Mouse (Mus musculus): ENCODE measurements around the gene Ccl25. TPM values are rescaled to one million over a fixed set of nuclear protein-coding genes. Genes with fewer than 3 reads are reported as not detected.
"Not testable (repeated sequence)": the region's sequence is repeated elsewhere in the genome, so short reads cannot be mapped to it uniquely, and the experiment has no call there.

Gene Ccl25
- polyA plus RNA-seq, 1 experiment from 2014 or later, result 16.8 TPM

DNA sequence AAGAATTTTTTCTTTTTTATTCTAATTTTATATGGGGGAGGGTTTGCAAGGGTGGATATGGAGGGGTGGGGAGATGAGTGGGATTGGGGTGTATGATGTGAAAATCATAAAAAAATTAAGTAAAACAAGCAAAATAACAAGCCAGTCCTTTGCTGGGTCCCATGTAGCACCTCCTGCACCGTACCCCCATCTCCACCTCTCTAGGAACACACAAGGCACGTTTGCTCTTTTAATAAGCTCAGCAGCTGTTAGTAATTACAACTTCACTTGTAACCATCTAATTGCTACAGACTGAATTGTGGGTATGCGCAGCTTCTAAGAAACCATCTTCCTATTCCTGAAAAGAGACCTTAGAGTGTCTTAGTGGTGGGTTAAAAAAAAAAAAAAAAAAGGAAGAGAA lies 15.2 kb downstream of the Ccl25 start:
- H3K27me3 ChIP-seq, result no peaks in the 10 kb centered on the region
- ATAC-seq (ENCODE audit: insufficient number of reproducible peaks, low FRiP score, low TSS enrichment, low read depth), result no peak
- 35% methylated on average over 3 of the region's 3 CpGs for WGBS
- no peaks in the 10 kb centered on the region for H3K4me1 ChIP-seq
- H3K9me3 ChIP-seq (replicated peaks), result no peaks in the 10 kb centered on the region
- peaks cover 41% of the 10 kb centered on the region for H3K36me3 ChIP-seq
- H3K4me3 ChIP-seq (replicated peaks), result no peak overlapping the region
- H3K4me2 ChIP-seq (replicated peaks), result no peak overlapping the region
- no peak overlapping the region for H3K9ac ChIP-seq
- H3K27ac ChIP-seq (replicated peaks), result no peak overlapping the region

DNA sequence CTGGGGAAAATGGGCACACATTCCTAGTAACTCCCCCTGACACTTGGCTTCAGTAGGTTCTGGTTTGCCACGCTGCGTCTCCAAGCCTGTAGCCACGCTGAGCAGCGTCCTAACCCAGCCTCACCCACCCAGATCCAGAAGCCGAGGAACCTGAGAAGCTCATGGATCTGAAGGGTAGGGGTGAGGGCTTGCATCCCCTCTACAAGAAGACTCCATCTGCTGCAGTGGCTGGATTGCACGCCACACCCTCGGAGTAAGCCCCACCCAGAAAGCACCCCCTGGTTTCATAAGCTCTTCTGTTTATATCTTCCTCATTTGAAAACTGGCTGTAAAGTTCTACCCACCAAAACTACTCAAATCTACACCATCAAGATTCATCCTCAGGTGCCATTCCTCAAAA lies 22.7 kb downstream of the Ccl25 start:
- Histone ChIP-seq H3K4me2 (replicated peaks) (peak overlapping the region; percentile 21; the same call in 1 of the 2 replicates), H3K9ac (no peak overlapping the region), H3K9me3 (replicated peaks) (no peaks in the 10 kb centered on the region), H3K4me3 (replicated peaks) (no peak overlapping the region), H3K4me1 (peaks cover 4% of the 10 kb centered on the region; the same call in 1 of the 2 replicates), H3K27me3 (no peaks in the 10 kb centered on the region), H3K36me3 (no peaks in the 10 kb centered on the region), H3K27ac (replicated peaks) (no peak overlapping the region)
- ATAC-seq (ENCODE audit: insufficient number of reproducible peaks, low FRiP score, low TSS enrichment, low read depth), result no peak
- 46% methylated on average over 7 of the region's 7 CpGs for WGBS

DNA sequence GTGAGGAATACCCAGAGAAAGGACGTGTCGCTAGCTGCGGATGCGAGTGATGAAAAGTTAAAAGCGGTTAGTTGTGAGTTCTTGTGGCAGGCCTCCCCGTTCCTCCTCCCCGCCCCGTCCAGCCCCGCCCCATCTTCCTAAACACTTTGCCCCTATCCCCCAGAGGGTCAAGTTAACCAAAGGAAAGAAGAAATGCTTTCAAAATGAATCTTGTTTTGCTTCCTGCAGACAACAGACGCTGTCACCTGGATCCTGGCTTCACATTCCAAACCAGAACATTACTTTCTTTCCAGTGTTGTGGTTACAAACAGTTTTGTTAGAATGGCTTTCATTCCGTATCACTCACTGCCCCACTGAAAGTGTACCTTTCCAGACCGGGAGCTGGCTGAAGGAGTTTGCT lies 23.3 kb downstream of the Ccl25 start:
- Histone ChIP-seq H3K4me1 (peaks cover 4% of the 10 kb centered on the region; the same call in 1 of the 2 replicates), H3K9ac (no peak overlapping the region), H3K9me3 (replicated peaks) (no peaks in the 10 kb centered on the region), H3K36me3 (no peaks in the 10 kb centered on the region), H3K27me3 (no peaks in the 10 kb centered on the region), H3K4me2 (replicated peaks) (peak overlapping the region; percentile 21; the same call in 1 of the 2 replicates), H3K27ac (replicated peaks) (no peak overlapping the region), H3K4me3 (replicated peaks) (no peak overlapping the region)
- no peak for ATAC-seq (ENCODE audit: insufficient number of reproducible peaks, low FRiP score, low TSS enrichment, low read depth)
- WGBS, result 29% methylated on average over 12 of the region's 12 CpGs

DNA sequence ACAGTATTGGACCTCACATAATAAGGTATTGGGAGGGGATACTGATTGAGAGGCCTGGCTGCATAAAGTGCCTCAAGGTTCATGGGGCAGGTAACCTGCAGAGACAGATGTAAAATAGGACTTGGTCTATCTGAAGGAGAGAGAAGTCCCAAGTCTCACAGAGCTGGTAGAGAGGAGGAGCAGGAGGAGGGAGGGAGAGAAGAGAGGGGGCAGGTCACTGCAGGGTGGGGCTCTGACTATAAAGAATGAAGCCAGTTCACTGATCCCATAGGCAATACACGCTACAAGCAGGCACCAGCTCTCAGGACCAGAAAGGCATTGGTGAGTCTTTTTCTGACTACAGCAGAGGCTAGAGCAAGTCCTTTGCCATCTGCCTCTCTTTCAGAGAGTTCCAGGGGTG lies 24.3 kb downstream of the Ccl25 start:
- H3K36me3 ChIP-seq, result no peaks in the 10 kb centered on the region
- WGBS, result 45% methylated on average over 1 of the region's 1 CpGs
- H3K9me3 ChIP-seq (replicated peaks), result no peaks in the 10 kb centered on the region
- no peak overlapping the region for H3K27ac ChIP-seq (replicated peaks)
- ATAC-seq (ENCODE audit: insufficient number of reproducible peaks, low FRiP score, low TSS enrichment, low read depth), result no peak
- H3K4me3 ChIP-seq (replicated peaks), result no peak overlapping the region
- H3K9ac ChIP-seq, result no peak overlapping the region
- peaks cover 4% of the 10 kb centered on the region; the same call in 1 of the 2 replicates for H3K4me1 ChIP-seq
- H3K27me3 ChIP-seq, result no peaks in the 10 kb centered on the region
- H3K4me2 ChIP-seq (replicated peaks), result no peak overlapping the region

DNA sequence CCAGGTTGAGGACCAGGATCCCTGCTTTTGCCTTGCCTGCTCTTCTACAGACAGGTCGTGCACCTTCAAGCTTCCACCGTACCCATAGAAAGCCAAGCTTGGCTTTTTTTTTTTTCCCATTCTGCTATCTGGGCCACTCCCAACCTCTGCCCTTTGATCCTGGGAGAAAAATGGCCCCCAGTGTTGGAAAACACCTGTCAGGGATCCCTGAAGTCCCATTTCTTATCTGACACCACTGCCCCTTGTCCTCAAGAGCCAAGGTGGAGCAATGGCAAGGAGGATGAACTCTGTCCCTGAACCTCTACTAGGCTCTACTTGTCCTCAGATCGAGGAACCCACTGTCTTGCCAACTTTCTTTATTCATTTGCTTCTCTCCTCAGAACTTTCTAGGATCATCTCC lies 25.6 kb downstream of the Ccl25 start:
- Histone ChIP-seq H3K4me2 (replicated peaks) (no peak overlapping the region), H3K27me3 (no peaks in the 10 kb centered on the region), H3K9me3 (replicated peaks) (no peaks in the 10 kb centered on the region), H3K27ac (replicated peaks) (no peak overlapping the region), H3K9ac (no peak overlapping the region), H3K36me3 (no peaks in the 10 kb centered on the region), H3K4me3 (replicated peaks) (no peak overlapping the region), H3K4me1 (peaks cover 4% of the 10 kb centered on the region; the same call in 1 of the 2 replicates)
- no peak for ATAC-seq (ENCODE audit: insufficient number of reproducible peaks, low FRiP score, low TSS enrichment, low read depth)
- WGBS, result 85% methylated on average over 3 of the region's 3 CpGs

DNA sequence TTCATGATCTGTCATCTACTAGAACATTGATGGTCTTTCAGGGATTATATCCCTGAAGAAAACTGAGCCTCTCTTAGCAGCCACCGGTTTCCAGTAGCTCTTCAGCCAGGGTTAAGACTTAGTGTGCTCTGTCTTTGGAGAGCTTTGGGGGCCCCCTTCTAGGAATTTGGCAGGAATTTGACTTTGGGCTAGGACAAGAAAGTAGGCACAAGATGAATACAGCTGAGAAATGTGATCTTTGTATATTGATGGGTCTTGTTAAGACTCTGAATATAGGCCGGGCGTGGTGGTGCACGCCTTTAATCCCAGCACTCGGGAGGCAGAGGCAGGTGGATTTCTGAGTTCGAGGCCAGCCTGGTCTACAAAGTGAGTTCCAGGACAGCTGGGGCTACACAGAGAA lies 27.6 kb downstream of the Ccl25 start:
- not testable (repeated sequence) for ATAC-seq (ENCODE audit: insufficient number of reproducible peaks, low FRiP score, low TSS enrichment, low read depth); H3K27ac ChIP-seq (replicated peaks); H3K4me1 ChIP-seq; H3K4me3 ChIP-seq (replicated peaks); H3K36me3 ChIP-seq; H3K27me3 ChIP-seq; H3K9ac ChIP-seq; H3K4me2 ChIP-seq (replicated peaks); H3K9me3 ChIP-seq (replicated peaks)
- 89% methylated on average over 6 of the region's 6 CpGs for WGBS

DNA sequence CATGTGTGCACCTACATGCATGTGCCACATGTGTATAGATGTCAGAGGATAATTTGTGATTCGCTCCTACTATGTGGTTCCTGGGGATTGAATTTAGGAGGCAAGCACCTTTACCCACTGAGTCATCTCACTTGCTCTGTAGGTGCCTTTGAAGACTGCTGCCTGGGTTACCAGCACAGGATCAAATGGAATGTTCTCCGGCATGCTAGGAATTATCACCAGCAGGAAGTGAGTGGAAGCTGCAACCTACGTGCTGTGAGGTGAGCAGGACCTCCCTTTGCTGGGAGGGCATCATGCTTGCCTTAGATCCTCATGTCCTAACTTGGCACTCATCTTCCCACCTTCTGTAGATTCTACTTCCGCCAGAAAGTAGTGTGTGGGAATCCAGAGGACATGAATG lies 28.7 kb downstream of the Ccl25 start:
- WGBS, result 80% methylated on average over 4 of the region's 4 CpGs
- Histone ChIP-seq H3K27me3 (no peaks in the 10 kb centered on the region), H3K9ac (no peak overlapping the region), H3K36me3 (no peaks in the 10 kb centered on the region), H3K4me2 (replicated peaks) (no peak overlapping the region), H3K27ac (replicated peaks) (no peak overlapping the region), H3K4me3 (replicated peaks) (no peak overlapping the region), H3K9me3 (replicated peaks) (no peaks in the 10 kb centered on the region), H3K4me1 (no peaks in the 10 kb centered on the region)
- no peak for ATAC-seq (ENCODE audit: insufficient number of reproducible peaks, low FRiP score, low TSS enrichment, low read depth)

DNA sequence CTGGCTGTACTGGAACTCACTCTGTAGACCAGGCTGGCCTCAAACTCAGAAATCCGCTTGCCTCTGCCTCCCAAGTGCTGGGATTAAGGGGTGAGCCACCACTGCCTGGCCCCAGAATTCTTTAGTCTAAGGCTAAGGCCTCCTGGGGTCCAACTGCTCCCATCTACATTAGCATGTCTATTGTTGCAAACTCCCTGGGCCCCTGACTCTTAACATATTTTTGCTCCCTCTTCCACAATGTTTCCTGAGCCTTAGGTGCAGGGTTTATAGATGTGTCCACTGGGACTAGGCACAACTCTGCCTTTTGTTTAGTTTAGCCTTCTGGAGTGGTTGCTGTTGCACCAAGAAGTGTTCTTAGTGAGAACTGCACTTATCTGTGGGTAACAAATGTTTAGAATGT lies 29.5 kb downstream of the Ccl25 start:
- Histone ChIP-seq H3K4me2 (replicated peaks) (no peak overlapping the region), H3K9me3 (replicated peaks) (no peaks in the 10 kb centered on the region), H3K27me3 (no peaks in the 10 kb centered on the region), H3K36me3 (no peaks in the 10 kb centered on the region), H3K9ac (no peak overlapping the region), H3K4me1 (no peaks in the 10 kb centered on the region), H3K4me3 (replicated peaks) (no peak overlapping the region), H3K27ac (replicated peaks) (no peak overlapping the region)
- no peak for ATAC-seq (ENCODE audit: insufficient number of reproducible peaks, low FRiP score, low TSS enrichment, low read depth)
- WGBS, result 60% methylated on average over 1 of the region's 1 CpGs

DNA sequence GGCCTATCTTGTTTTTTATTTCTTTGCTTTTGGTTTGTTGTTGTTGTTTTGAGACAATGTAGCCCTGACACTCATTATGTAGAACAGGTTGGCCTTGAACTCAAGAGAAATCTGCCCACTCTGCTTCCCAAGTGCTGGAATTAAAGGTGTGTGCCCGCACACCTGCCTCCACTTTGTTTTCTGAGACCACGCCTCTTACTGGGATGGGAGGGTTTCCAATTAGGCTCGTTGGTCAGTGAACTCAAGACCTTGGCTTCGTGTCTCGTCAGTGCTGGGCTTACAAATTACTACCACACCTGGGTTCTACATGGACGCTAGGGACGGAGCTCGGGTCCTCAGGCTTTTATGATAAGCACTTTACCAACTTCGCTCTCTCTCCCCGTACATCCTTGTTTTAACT lies 30.4 kb downstream of the Ccl25 start:
- WGBS, result 81% methylated on average over 10 of the region's 10 CpGs
- Histone ChIP-seq H3K36me3 (no peaks in the 10 kb centered on the region), H3K27me3 (no peaks in the 10 kb centered on the region), H3K9ac (no peak overlapping the region), H3K9me3 (replicated peaks) (no peaks in the 10 kb centered on the region), H3K4me3 (replicated peaks) (no peak overlapping the region), H3K27ac (replicated peaks) (no peak overlapping the region), H3K4me1 (no peaks in the 10 kb centered on the region), H3K4me2 (replicated peaks) (no peak overlapping the region)
- ATAC-seq (ENCODE audit: insufficient number of reproducible peaks, low FRiP score, low TSS enrichment, low read depth), result no peak

DNA sequence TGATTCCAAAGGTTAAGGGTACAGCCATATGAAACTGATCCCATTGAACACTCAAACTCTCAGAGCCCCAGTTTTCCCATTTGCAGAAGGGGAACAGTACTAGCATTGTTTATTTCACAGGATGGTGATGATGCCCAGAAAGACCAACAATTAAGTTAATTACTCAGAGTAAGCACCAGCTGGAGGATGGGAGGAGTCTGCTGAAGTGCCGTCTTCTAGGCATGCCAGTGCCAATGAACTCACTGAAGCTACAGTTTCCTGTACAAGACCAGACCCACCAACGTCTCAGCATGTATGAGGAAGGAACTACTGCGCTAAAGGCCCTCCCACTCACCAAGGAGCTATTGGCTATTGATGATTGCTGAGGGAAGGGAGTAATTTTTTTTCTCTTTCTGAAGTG lies 34.4 kb downstream of the Ccl25 start:
- Histone ChIP-seq H3K4me2 (replicated peaks) (no peak overlapping the region), H3K4me3 (replicated peaks) (no peak overlapping the region), H3K9ac (no peak overlapping the region), H3K27me3 (no peaks in the 10 kb centered on the region), H3K36me3 (no peaks in the 10 kb centered on the region), H3K27ac (replicated peaks) (no peak overlapping the region), H3K9me3 (replicated peaks) (no peaks in the 10 kb centered on the region), H3K4me1 (no peaks in the 10 kb centered on the region)
- WGBS, result 54% methylated on average over 3 of the region's 3 CpGs
- ATAC-seq (ENCODE audit: insufficient number of reproducible peaks, low FRiP score, low TSS enrichment, low read depth), result no peak

DNA sequence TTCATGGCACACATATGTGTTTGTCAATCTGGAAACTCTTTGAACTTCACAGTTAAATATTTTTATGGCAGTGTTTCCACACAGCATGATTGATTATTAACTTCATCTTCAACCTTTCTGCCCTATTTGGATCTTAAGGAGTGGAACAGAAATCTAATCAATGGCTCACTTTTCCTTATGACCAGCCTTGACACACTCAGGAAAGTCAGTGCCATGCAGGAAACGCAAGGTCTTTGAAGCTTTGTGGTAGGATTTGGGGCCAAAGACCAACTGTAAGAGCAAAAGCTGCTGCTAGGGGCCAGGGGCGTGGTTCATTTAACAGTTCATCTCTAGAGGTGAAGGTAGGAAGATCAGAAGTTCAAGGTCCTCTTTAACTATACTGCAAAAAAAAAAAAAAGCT lies 35.9 kb downstream of the Ccl25 start:
- Histone ChIP-seq H3K27me3 (no peaks in the 10 kb centered on the region), H3K9me3 (replicated peaks) (no peaks in the 10 kb centered on the region), H3K9ac (no peak overlapping the region), H3K4me1 (no peaks in the 10 kb centered on the region), H3K4me2 (replicated peaks) (no peak overlapping the region), H3K36me3 (no peaks in the 10 kb centered on the region), H3K27ac (replicated peaks) (no peak overlapping the region), H3K4me3 (replicated peaks) (no peak overlapping the region)
- 85% methylated on average over 2 of the region's 2 CpGs for WGBS
- no peak for ATAC-seq (ENCODE audit: insufficient number of reproducible peaks, low FRiP score, low TSS enrichment, low read depth)

DNA sequence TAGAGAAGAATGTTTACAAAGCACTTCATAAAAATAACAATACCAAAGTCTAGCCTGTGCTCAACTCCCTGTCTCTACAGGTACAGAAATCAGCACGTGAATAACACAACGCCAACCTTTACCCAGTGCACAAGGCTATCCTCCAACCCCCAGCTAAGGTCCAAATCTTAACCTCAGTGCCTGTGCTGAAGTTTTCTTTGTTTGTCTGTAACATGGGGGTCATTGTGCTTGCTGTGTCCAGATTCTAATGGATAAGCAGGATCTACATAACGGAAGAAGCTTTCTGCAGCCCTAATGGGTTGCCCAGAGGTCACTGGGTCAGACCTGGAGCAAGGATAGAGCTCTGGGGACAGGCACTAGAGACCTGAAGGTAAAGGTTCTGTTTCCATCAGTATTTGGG lies 41.2 kb downstream of the Ccl25 start:
- H3K4me2 ChIP-seq (replicated peaks), result no peak overlapping the region
- H3K36me3 ChIP-seq, result no peaks in the 10 kb centered on the region
- no peak overlapping the region for H3K27ac ChIP-seq (replicated peaks)
- no peak for ATAC-seq (ENCODE audit: insufficient number of reproducible peaks, low FRiP score, low TSS enrichment, low read depth)
- H3K9me3 ChIP-seq (replicated peaks), result no peaks in the 10 kb centered on the region
- no peak overlapping the region for H3K9ac ChIP-seq
- H3K4me1 ChIP-seq, result no peaks in the 10 kb centered on the region
- 84% methylated on average over 3 of the region's 3 CpGs for WGBS
- no peak overlapping the region for H3K4me3 ChIP-seq (replicated peaks)
- H3K27me3 ChIP-seq, result no peaks in the 10 kb centered on the region

All from embryonic facial prominence, embryonic 15.5 days (tissue).